Mouse (Mus musculus) embryo, embryonic 11 days (tissue): Measurements from ENCODE around the gene Shisa9.
A peak's percentile ranks its signal among the peaks of the same experiment; 100 is the strongest.
"Not testable (repeated sequence)": the region's sequence is repeated elsewhere in the genome, so short reads cannot be mapped to it uniquely, and the experiment has no call there.

Experiments
- DNase-seq: peaks from one replicate; pipeline ENCODE4 v3.0.0-alpha.2; 2015

The Shisa9 gene

GRCm38 (mm10) chr16:11983616-11984270, at the start of gene Shisa9:
Shisa9 (plus strand) TSS chr16:11984113.
- peak; percentile 66 for DNase-seq

GRCm38 (mm10) chr16:11940477-11940876, 43.4 kb upstream of the Shisa9 start:
- peak; percentile 47 for DNase-seq

DNA sequence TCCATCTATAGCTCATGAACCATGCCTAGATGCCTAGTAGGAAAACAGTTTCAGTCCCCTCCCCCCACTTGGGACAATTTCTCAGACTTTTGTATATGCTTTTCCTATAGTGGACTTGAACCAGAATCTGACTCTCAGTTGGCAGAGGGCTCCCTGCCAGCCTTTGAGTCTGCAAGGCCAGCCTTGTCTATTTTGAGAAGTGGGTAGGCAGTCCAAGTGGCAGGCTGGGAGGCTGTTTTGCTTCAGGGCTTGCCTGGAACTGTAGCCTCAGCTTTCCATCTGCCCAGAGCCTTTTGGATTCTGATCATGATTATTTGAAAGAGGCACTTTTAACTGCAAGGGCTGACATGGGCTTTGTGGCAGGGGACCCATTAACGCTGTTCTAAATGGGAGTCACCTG, 23.2 kb upstream of the Shisa9 start:
- no peak for DNase-seq

DNA sequence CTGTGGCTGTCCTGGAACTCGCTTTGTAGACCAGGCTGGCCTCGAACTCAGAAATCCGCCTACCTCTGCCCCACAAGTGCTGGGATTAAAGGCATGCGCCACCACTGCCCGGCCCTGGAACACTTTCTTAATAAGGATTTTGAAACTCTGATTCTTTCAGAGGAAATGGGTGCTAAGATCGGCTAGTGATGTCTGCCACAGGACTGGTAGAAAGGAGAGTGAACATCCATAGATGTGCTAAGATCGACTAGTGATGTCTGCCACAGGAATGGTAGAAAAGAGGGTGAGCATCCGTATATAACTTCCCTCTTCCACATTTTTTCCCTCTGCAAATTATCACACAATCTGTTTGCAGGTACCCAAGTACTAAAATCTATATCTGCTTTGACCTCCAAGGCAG, 17.9 kb upstream of the Shisa9 start:
- DNase-seq = no peak

DNA sequence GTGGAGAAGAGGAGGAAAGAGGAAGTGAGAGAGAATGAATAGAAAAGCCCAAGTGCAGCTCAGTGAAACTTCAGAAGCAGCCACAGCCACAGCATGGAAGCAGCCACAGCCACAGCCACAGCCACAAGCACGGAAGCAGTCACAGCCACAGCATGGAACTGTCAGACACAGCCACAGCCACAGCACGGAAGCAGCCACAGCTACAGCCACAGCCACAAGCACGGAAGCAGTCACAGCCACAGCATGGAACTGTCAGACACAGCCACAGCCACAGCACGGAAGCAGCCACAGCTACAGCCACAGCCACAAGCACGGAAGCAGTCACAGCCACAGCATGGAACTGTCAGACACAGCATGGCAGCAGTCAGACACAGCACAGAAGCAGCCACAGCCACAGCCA, 17.1 kb upstream of the Shisa9 start:
- DNase-seq = not testable (repeated sequence)

DNA sequence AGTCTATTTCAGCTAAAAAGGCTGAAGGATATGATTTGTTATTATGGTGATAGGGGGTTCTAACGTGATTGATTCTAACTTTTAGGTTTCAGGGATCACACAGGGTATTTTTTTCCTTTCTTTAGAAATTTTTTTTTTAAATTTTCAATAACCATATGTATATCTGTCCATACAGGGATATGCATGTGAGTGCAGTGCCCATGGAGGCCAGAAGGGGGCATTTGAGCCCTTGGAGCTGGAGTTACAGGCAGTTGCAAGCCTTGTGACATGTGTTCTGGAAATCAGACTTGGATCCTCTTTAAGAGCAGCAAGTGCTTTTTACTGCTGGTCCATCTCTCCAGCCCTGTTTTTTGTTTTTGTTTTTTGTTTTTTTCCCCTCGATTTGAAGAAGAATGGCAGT, 16.3 kb upstream of the Shisa9 start:
- DNase-seq = no peak

DNA sequence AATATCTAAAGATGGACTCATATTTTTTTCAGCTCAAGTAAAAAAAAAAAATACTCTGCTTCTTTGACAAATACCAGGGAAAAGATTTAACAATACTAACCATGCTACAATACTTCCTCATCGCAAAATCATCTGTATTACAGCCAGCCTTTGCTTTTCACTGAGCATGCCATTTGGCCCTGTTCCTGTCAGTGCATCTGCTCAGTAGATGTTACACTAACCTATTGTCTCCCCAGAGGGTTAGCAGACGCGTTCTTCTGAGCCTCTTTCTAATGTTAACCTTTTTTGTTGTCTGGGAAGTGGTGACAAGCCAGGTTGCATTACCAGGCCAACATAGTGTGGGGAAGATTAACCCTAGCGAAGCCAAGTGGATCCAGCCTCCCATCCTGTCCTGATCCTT, 10.2 kb upstream of the Shisa9 start:
- no peak for DNase-seq

DNA sequence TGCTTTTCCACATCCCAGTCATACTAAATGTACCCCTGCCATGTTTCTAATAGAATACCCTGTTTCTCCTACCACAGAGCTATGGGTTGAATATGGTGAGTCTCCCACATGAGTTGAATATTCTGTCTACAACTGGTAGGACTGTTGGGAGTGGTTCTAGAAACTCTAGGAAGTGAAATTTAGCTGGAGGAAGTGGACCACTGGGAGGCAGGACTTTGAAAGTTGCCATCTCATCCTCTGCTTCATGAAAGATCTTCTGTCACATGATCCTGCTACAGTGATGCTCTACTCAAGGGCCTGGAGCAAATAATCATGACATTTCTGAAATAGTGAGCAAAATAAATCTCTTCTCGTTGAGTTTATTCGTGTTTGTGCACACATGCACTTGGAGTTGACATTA, 7.2 kb upstream of the Shisa9 start:
- DNase-seq = no peak

- peak; percentile 60 for DNase-seq
These were observed 3.1 kb upstream of the Shisa9 start for GRCm38 (mm10) chr16:11980764-11981163.

- DNase-seq = peak; percentile 33
These were observed 752 bp upstream of the Shisa9 start for GRCm38 (mm10) chr16:11983106-11983615.

GRCm38 (mm10) chr16:11984271-11984791, 418 bp downstream of the Shisa9 start:
- peak; percentile 70 for DNase-seq

GRCm38 (mm10) chr16:11987056-11987455, 3.1 kb downstream of the Shisa9 start:
- DNase-seq = no peak

DNA sequence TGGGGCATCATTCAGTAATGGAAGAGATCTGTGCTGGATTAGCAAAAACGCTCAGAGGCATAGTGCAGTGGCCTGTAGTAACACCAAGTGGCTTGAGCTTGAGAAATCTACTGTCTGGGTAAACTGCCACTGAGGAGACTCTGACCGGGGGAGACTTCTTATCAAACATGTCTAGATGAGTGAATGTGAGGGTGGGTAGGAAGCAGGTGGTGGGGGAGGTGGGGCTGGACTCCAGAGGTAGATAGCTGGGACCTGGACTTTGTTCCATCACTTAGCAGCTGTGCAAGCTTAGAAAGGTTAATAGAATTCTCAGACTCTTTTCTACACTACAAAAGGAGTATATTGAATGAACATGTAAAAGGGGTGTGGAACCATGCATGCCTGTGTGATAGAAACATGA, 21.3 kb downstream of the Shisa9 start:
- no peak for DNase-seq

DNA sequence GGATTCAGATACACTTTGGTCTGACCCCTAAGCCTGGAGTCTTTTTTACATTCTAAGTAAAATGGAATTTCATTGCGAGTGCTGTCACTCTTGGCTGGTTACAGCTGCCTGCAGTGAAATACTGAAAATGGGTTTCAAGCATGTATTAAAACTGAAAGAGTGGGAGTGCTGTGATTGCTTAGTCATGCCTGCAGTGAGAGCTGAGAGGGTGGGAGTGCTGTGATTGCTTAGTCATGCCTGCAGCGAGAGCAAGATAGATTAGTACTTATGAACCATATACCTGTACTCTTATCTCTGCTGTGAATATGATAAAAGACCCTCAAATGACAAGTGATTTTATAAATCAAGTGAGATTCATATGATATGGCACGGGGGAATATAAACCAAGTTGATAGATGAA, 26.2 kb downstream of the Shisa9 start:
- no peak for DNase-seq

- no peak for DNase-seq
These were observed 28.8 kb downstream of the Shisa9 start for GRCm38 (mm10) chr16:12012747-12013146.

DNA sequence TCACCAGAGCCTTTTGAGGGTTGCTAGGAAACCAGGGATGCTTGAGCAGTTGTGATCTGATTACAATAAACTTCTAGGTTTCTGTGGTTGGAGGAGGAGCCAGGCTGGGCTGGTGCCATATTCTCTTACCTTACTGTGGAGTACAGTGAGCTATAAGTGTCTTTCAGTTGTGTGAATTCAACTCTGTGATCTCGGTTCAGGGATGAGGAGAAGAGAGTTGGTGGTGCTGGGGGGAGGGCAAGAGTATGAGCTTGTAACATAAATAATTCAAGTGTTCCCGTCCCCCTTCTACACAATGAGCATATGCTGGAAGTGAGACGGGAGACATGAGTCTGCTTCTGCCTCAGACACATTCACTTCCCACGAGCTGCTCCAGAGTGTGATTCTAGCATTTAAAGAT, 30.6 kb downstream of the Shisa9 start:
- DNase-seq = no peak

- no peak for DNase-seq
These were observed 34.2 kb downstream of the Shisa9 start for GRCm38 (mm10) chr16:12017921-12018618.

DNA sequence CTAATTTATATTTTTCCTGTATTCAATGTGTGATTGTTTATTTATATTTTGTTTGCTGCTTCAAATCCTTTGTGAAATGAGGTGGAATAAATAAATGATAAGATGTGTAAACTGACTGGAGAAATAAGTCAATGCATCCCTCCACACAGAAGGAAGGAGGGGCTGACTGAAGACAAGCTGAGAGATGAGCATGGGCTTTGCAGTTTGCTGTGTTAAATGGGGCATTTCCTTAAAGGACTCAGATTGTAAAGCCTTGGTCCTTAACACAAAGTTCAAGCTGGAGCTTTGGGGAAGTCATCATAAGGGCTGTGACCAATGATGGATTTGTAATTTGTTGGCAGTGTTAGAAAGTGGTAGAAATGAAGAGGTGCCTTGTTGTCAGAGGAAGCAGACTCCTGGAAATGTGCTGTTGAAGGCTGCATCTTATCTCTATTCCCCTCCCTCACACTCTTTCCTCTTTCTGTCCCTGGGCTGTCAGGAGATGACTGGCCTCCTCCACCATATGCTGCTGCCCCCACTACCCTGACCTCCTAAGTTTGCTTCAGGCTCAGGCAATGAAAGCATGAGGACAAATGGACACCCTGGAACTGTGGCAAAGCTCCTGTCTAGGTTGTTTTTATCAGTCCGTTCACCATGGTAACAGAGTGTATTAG, 36.3 kb downstream of the Shisa9 start:
- no peak for DNase-seq

DNA sequence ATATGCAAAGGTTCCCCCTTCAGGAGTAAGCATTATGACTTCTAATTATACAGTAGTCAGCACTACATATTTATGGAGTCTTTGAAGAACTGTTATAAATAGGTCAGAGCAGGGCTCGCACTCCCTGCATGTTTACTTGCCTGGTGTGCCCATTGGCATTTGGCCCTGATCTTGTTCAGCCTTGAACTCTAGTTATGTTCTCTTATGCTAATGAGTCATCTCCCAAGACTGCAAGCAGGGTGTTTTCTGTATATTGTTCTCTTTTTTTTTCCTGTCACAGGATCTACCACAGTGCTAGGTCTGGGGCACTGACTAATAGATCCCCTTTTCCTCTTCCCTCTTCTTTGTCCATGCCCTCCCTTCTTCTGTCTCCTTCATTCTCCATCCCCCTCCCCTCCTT, 48.5 kb downstream of the Shisa9 start:
- DNase-seq = no peak

- no peak for DNase-seq
These were observed 51.0 kb downstream of the Shisa9 start for GRCm38 (mm10) chr16:12034868-12035267.

- DNase-seq = no peak
These were observed 51.7 kb downstream of the Shisa9 start for GRCm38 (mm10) chr16:12035626-12036025.

- DNase-seq = no peak
These were observed 57.0 kb downstream of the Shisa9 start for GRCm38 (mm10) chr16:12040935-12041334.

- no peak for DNase-seq
These were observed 68.1 kb downstream of the Shisa9 start for GRCm38 (mm10) chr16:12052051-12052450.

GRCm38 (mm10) chr16:12072573-12072972, 88.7 kb downstream of the Shisa9 start:
- no peak for DNase-seq
